Mouse (Mus musculus) forebrain, postnatal 0 days (tissue): ENCODE measurements around the gene 4933427D14Rik. TPM values are rescaled to one million over a fixed set of nuclear protein-coding genes. Genes with fewer than 3 reads are reported as not detected.
A peak's percentile ranks its signal among the peaks of the same experiment; 100 is the strongest.

Experiments
- ATAC-seq: fragments of 200-750 bp; cut with Nextera tagmentation; 2 replicates; pipeline ENCODE4 v1.8.0; 2017; ENCODE audit warnings: mild to moderate bottlenecking, moderate library complexity
- DNase-seq: peaks from one replicate; pipeline ENCODE4 v3.0.0-alpha.2; 2015
- H3K27ac ChIP-seq: fragments of 300-500 bp; sonication (generic); 2 replicates; pipeline ENCODE4 v1.5.1; 2014; ENCODE audit warnings: low read depth, mild to moderate bottlenecking, antibody characterized with exemption, low read length, moderate library complexity, mixed read lengths
- H3K27me3 ChIP-seq: fragments of 300-500 bp; sonication (generic); 2 replicates; pipeline ENCODE4 v1.6.1; 2014; ENCODE audit warnings: mild to moderate bottlenecking, low read length, mixed read lengths; ENCODE audit not compliant: insufficient read depth
- H3K36me3 ChIP-seq: fragments of 300-500 bp; sonication (generic); 2 replicates; pipeline ENCODE4 v1.6.1; 2014; ENCODE audit warnings: mild to moderate bottlenecking, moderate library complexity; ENCODE audit not compliant: insufficient read depth
- H3K4me1 ChIP-seq: fragments of 300-500 bp; sonication (generic); 2 replicates; pipeline ENCODE4 v1.6.1; 2014; ENCODE audit warnings: antibody characterized with exemption; ENCODE audit not compliant: insufficient read depth
- H3K4me2 ChIP-seq: fragments of 300-500 bp; sonication (generic); 2 replicates; pipeline ENCODE4 v1.6.1; 2014; ENCODE audit warnings: low read depth, mild to moderate bottlenecking, moderate library complexity
- H3K4me3 ChIP-seq: fragments of 300-500 bp; sonication (generic); 2 replicates; pipeline ENCODE4 v1.5.1; 2014; ENCODE audit warnings: low read depth, low read length, mixed read lengths
- H3K9ac ChIP-seq: fragments of 300-500 bp; sonication (generic); 2 replicates; pipeline ENCODE4 v1.6.1; 2014; ENCODE audit warnings: mild to moderate bottlenecking
- H3K9me3 ChIP-seq: fragments of 300-500 bp; sonication (generic); 2 replicates; pipeline ENCODE4 v1.6.1; 2016; ENCODE audit warnings: low read length
- CTCF ChIP-seq: sonication (generic); IDR thresholded peaks from 2 replicates; pipeline ENCODE4 v1.5.1; 2016; ENCODE audit warnings: antibody characterized with exemption, control low read depth, low read depth
- WGBS: fragments of 180-500 bp; shearing (Covaris S2); extraction: QIAGEN DNeasy Blood & Tissue Kit; methylation state at CpG from one replicate; pipeline ENCODE4 v1.1.7; 2014; 5-methylcytosine and 5-hydroxymethylcytosine counted together
- polyA plus RNA-seq: library from polyadenylated mRNA; unstranded; fragments of >200 nt; fragmentation: Nextera tagmentation; extraction: Ambion mirVana; gene quantifications from 2 replicates; pipeline ENCODE4 v1.2.1, GENCODE M21; 2015
- total RNA-seq: library from RNA; depleted of rRNA; stranded (reverse); fragments of >200 nt; gene quantifications from 2 replicates; pipeline ENCODE4 v1.2.3, GENCODE M21; 2014

The 4933427D14Rik gene
- total and polyA plus RNA-seq, 2 experiments from 2014 or later, result 11.1 to 23.2 TPM

DNA sequence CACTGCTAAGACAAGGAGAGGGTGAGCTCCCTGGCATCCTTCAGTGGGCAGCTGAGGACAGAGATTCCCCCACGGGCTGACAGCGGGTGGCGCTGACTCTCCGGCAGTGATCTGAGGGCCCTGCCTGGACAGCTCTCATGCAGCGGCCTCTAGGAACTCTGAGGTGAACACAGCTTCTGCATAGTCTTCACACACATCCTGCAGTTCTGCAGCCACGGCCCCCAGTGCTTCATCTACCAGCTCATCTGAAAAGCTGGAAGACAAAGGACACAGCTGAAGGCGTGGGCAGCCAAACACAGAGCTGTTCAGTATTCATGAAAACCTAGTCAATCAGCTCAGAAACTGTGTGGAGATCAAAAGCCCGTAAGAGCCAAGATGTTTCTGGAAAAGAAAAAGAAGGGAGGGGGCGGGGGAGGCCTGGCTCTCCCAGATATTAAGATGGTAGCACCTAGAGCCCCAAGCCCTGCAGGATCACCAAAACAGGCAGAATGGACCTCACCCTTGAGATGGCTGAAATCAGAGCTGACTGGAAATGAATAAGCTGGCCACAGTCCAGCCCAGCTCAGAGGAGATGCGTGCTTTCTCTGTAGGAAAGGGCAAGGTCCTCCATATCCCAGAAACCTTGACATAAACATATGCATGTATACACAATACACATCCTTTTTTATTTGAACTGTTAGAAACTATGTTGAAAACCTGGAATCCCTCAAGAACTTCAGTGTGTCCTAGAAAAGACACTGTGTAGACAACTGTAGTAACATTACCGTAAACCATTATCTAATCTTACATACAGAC lies 51.9 kb downstream of the 4933427D14Rik start:
- Histone ChIP-seq H3K9me3 (no peaks in the 10 kb centered on the region), H3K4me2 (no peak overlapping the region), H3K27ac (peak overlapping the region; percentile 71), H3K27me3 (no peaks in the 10 kb centered on the region), H3K4me3 (no peak overlapping the region), H3K9ac (no peak overlapping the region), H3K4me1 (peaks cover 10% of the 10 kb centered on the region), H3K36me3 (peaks cover 53% of the 10 kb centered on the region)
- peak; percentile 77 for ATAC-seq
- DNase-seq, result peak; percentile 59
- 31% methylated on average over 11 of the region's 11 CpGs for WGBS
- peak; percentile 16; the same call in 1 of the 2 replicates for TF ChIP-seq CTCF

DNA sequence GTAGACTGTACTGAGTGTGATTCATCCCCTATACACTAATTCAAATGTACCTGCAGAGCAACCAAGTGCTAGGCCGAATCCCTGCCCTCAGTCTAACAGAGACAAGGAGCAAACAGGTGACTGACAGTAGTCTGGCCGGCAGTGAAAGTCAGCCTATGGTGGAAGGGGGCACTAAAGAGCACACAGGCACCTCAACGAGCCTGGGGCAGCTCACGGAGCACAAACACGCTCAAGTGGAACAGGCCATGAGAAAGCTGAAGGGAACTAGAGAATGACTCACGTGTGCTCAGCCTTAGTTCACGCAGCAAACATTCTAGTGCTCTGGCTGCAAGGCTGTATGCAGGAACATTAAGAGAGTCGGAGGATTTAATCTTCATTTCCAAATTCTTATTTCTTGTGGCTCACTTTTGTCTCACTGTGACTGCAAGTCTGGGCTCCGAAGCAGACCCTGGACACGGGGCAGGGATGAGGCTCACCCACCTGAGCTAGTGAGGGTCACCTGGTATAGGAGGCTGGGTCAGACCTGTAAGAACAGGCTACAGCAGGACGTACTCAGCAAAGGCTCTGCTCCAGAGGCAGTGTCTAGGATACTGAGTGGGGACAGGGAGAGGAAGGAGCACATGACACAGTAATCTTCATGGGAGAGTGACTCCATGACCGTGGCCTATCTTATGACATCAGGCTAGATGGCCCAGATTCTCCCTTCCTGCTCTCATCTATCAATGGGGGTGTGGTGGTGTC lies 54.0 kb downstream of the 4933427D14Rik start:
- Histone ChIP-seq H3K27ac (no peak overlapping the region), H3K4me1 (peaks cover 11% of the 10 kb centered on the region), H3K4me2 (no peak overlapping the region), H3K36me3 (peaks cover 34% of the 10 kb centered on the region), H3K9ac (no peak overlapping the region), H3K4me3 (no peak overlapping the region), H3K27me3 (no peaks in the 10 kb centered on the region), H3K9me3 (no peaks in the 10 kb centered on the region)
- ATAC-seq (no peak), DNase-seq (no peak)
- WGBS, result 82% methylated on average over 12 of the region's 12 CpGs
- no peak for TF ChIP-seq CTCF

GRCm38 (mm10) chr11:72151120-72151519 lies 56.1 kb downstream of the 4933427D14Rik start:
- Histone ChIP-seq H3K36me3 (peaks cover 18% of the 10 kb centered on the region), H3K27ac (no peak overlapping the region), H3K9ac (no peak overlapping the region), H3K4me2 (no peak overlapping the region), H3K4me1 (peaks cover 16% of the 10 kb centered on the region), H3K9me3 (no peaks in the 10 kb centered on the region), H3K27me3 (no peaks in the 10 kb centered on the region), H3K4me3 (no peak overlapping the region)
- no peak for DNase-seq
- WGBS, result 47% methylated on average over 2 of the region's 2 CpGs
- TF ChIP-seq CTCF, result no peak
- ATAC-seq, result no peak

- Histone ChIP-seq H3K4me3 (no peak overlapping the region), H3K36me3 (0 out of 2 replicates have a peak, but pooled peaks cover 2% of the 10 kb centered on the region), H3K27ac (no peak overlapping the region), H3K9ac (no peak overlapping the region), H3K4me1 (0 out of 2 replicates have a peak, but pooled peaks cover 6% of the 10 kb centered on the region), H3K9me3 (no peaks in the 10 kb centered on the region), H3K27me3 (no peaks in the 10 kb centered on the region), H3K4me2 (no peak overlapping the region)
- no peak for TF ChIP-seq CTCF
- 4% methylated on average over 3 of the region's 3 CpGs for WGBS
- DNase-seq, result peak; percentile 43
- peak; percentile 82 for ATAC-seq
These were observed 59.3 kb downstream of the 4933427D14Rik start for GRCm38 (mm10) chr11:72147910-72148309.

DNA sequence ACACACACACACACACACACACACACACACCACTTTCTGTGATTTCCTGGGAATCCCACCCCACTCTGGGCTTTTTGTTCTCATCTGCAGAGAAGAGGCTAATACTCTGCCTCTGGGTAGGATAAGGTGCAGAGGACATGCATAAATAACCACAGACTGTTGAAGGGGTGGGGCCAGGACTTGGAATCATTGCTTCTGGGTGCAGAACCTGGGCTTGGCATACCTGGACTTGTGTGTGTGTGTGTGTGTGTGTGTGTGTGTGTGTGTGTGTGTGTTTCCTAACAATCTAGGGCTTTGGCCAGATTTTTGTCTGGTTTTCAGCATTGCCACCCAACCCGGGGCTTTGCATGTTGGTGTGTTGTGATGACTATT lies 61.4 kb downstream of the 4933427D14Rik start:
- Histone ChIP-seq H3K27ac (no peak overlapping the region), H3K4me3 (no peak overlapping the region), H3K4me2 (no peak overlapping the region), H3K36me3 (no peaks in the 10 kb centered on the region), H3K9ac (no peak overlapping the region), H3K4me1 (0 out of 2 replicates have a peak, but pooled peaks cover 6% of the 10 kb centered on the region), H3K27me3 (no peaks in the 10 kb centered on the region), H3K9me3 (no peaks in the 10 kb centered on the region)
- DNase-seq (no peak), ATAC-seq (no peak)
- no peak for TF ChIP-seq CTCF
- 95% methylated on average over 1 of the region's 1 CpGs for WGBS

DNA sequence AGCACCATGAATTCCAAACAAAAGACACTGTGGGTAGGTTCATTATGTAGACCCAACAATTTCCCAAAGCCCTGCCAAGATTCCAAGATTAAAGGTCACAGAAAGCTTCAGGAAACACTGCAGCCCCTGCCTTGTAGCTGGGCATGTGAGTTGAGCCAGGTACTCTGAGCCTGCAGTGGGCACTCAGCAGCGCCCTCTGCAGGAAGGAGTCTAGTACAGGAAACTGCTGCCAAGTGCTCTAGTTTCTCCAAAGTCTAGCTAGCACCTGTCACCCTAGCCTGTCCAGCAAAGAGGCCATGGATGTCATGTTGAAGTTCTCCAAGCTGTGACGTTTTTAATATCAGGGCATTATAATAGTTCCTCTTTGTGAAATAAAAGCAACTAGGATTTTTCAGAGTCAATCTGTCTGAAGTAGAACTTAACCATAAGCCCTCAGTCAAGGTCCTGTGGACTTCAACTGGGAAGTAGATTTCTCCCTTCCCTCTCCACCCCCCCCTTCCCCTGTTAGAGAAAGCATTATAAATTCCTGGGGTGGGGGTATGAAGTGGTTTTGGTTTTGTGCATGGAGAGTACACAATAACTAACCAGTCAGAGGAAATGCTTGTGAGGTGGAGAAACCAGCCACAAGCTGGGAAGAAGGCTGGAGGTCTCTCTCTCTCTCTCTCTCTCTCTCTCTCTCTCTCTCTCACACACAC lies 61.9 kb downstream of the 4933427D14Rik start:
- H3K36me3 ChIP-seq, result no peaks in the 10 kb centered on the region
- 16% methylated on average over 2 of the region's 2 CpGs for WGBS
- DNase-seq, result no peak

More for the DNA sequence above, 61.9 kb downstream of the 4933427D14Rik start:
- H3K4me1 ChIP-seq, result 0 out of 2 replicates have a peak, but pooled peaks cover 6% of the 10 kb centered on the region
- TF ChIP-seq CTCF, result peak; percentile 59
- no peaks in the 10 kb centered on the region for H3K27me3 ChIP-seq
- no peak overlapping the region for H3K4me3 ChIP-seq
- no peak overlapping the region for H3K4me2 ChIP-seq
- H3K9ac ChIP-seq, result no peak overlapping the region
- no peak for ATAC-seq
- no peak overlapping the region for H3K27ac ChIP-seq
- H3K9me3 ChIP-seq, result no peaks in the 10 kb centered on the region
